23 mouse cellular contexts compared by ENCODE assay signal in genomic region chr8:117037374-117037935, GRCm38 (mm10). TPM values are rescaled to one million over a fixed set of nuclear protein-coding genes. Genes with fewer than 3 reads are reported as not detected.
DNase-seq lines count a peak whose midpoint lies in the region; ATAC-seq and TF ChIP-seq lines count a peak whose summit lies in the region.
"Had no signal": no experiment of that assay in that cellular context is flagged by ENCODE, and none has a peak within 500 bp of the region (broad histone marks: within the 10 kb centered on the region; RNA-seq: fewer than 3 reads in every experiment).

No protein-coding gene starts in this region.

- no peak overlapping the region for H3K9ac ChIP-seq in midbrain, embryonic 11.5 days (ENCODE audit: low read length)
- no peak overlapping the region for H3K9ac ChIP-seq in midbrain, embryonic 13.5 days (replicated peaks)
- H3K9ac ChIP-seq in intestine, postnatal 0 days (ENCODE audit: low read depth, low read length) = no peak overlapping the region
- H3K9ac ChIP-seq: embryonic facial prominence, embryonic 12.5 days; forebrain, embryonic 13.5 days; forebrain, embryonic 15.5 days; forebrain, postnatal 0 days had no signal

- peaks cover 5% of the 10 kb centered on the region; the same call in 1 of the 2 replicates for H3K4me1 ChIP-seq in midbrain, embryonic 11.5 days (ENCODE audit: control insufficient read depth, insufficient read depth, low read length)
- H3K4me1 ChIP-seq in midbrain, embryonic 13.5 days (replicated peaks) = peaks cover 14% of the 10 kb centered on the region
- H3K4me1 ChIP-seq in intestine, postnatal 0 days (replicated peaks; ENCODE audit: control insufficient read depth, insufficient read depth, low read length) = no peaks in the 10 kb centered on the region
- H3K4me1 ChIP-seq: embryonic facial prominence, embryonic 10.5 days; embryonic facial prominence, embryonic 12.5 days had no signal

- WGBS in midbrain, embryonic 11.5 days = 88% methylated on average over 7 of the region's 7 CpGs
- 88% methylated on average over 7 of the region's 7 CpGs for WGBS in midbrain, embryonic 13.5 days
- 59% methylated on average over 7 of the region's 7 CpGs for WGBS in intestine, postnatal 0 days

- peak; percentile 75 for DNase-seq in midbrain, embryonic 11.5 days (ENCODE audit: low spot score, missing footprints)
- DNase-seq in heart, postnatal 4 days = no peak
- no peak for DNase-seq in layer of hippocampus, postnatal 10 days (ENCODE audit: low spot score in 2 of 2)
- DNase-seq: adrenal gland, adult 8-10 months; adrenal gland, postnatal 14 days; adrenal gland, postnatal 36 days; B cell, adult 2 months; cerebellum, adult 11-12 months; cerebellum, adult 2 months; cerebellum, adult 9-10 months; cerebellum, postnatal 10 days; cerebellum, postnatal 25 days; forebrain, postnatal 0 days had no signal

- no peak overlapping the region for H3K4me2 ChIP-seq in midbrain, embryonic 11.5 days
- no peak overlapping the region for H3K4me2 ChIP-seq in midbrain, embryonic 13.5 days (replicated peaks)
- H3K4me2 ChIP-seq in intestine, postnatal 0 days (replicated peaks; ENCODE audit: low read depth) = no peak overlapping the region
- H3K4me2 ChIP-seq: embryonic facial prominence, embryonic 12.5 days; forebrain, embryonic 13.5 days; forebrain, embryonic 15.5 days had no signal

- no peaks in the 10 kb centered on the region for H3K9me3 ChIP-seq in midbrain, embryonic 11.5 days (ENCODE audit: control insufficient read depth, low read length)
- no peaks in the 10 kb centered on the region for H3K9me3 ChIP-seq in midbrain, embryonic 13.5 days
- no peaks in the 10 kb centered on the region for H3K9me3 ChIP-seq in intestine, postnatal 0 days (ENCODE audit: control insufficient read depth)
- H3K9me3 ChIP-seq: embryonic facial prominence, embryonic 10.5 days; embryonic facial prominence, embryonic 12.5 days; forebrain, embryonic 13.5 days; forebrain, embryonic 15.5 days had no signal

- ATAC-seq in midbrain, embryonic 11.5 days (ENCODE audit: low FRiP score) = no peak
- ATAC-seq in midbrain, embryonic 13.5 days = no peak
- ATAC-seq in intestine, postnatal 0 days = 0 out of 2 replicates have a peak, but pooled peaks have one; percentile 31
- ATAC-seq: activated CD4-positive, CD25-positive, alpha-beta regulatory T cell, adult 4 months; forebrain, embryonic 13.5 days; forebrain, embryonic 15.5 days; forebrain, postnatal 0 days; Patski had no signal

- no peaks in the 10 kb centered on the region for H3K36me3 ChIP-seq in midbrain, embryonic 11.5 days (ENCODE audit: control insufficient read depth, insufficient read depth, low read length)
- H3K36me3 ChIP-seq in midbrain, embryonic 13.5 days = no peaks in the 10 kb centered on the region
- H3K36me3 ChIP-seq in intestine, postnatal 0 days (ENCODE audit: control insufficient read depth, insufficient read depth) = no peaks in the 10 kb centered on the region
- H3K36me3 ChIP-seq: embryonic facial prominence, embryonic 10.5 days; embryonic facial prominence, embryonic 12.5 days; forebrain, embryonic 15.5 days had no signal

- no peak overlapping the region for H3K27ac ChIP-seq in midbrain, embryonic 11.5 days (ENCODE audit: low read depth, low read length)
- no peak overlapping the region for H3K27ac ChIP-seq in midbrain, embryonic 13.5 days
- H3K27ac ChIP-seq in intestine, postnatal 0 days (ENCODE audit: low read depth, low read length) = no peak overlapping the region
- H3K27ac ChIP-seq: embryonic facial prominence, embryonic 10.5 days; embryonic facial prominence, embryonic 12.5 days; forebrain, embryonic 13.5 days; forebrain, embryonic 15.5 days had no signal

- H3K27me3 ChIP-seq in midbrain, embryonic 11.5 days (ENCODE audit: control insufficient read depth, insufficient read depth, low read length) = no peaks in the 10 kb centered on the region
- H3K27me3 ChIP-seq in midbrain, embryonic 13.5 days = no peaks in the 10 kb centered on the region
- H3K27me3 ChIP-seq in intestine, postnatal 0 days (replicated peaks; ENCODE audit: control insufficient read depth, insufficient read depth, low read length) = no peaks in the 10 kb centered on the region
- H3K27me3 ChIP-seq: embryonic facial prominence, embryonic 12.5 days; forebrain, embryonic 13.5 days; forebrain, embryonic 15.5 days had no signal

- no peak overlapping the region for H3K4me3 ChIP-seq in midbrain, embryonic 11.5 days (ENCODE audit: low read depth, low read length)
- H3K4me3 ChIP-seq in midbrain, embryonic 13.5 days (replicated peaks) = no peak overlapping the region
- H3K4me3 ChIP-seq in intestine, postnatal 0 days (ENCODE audit: low read depth, low read length) = no peak overlapping the region
- H3K4me3 ChIP-seq: embryonic facial prominence, embryonic 10.5 days; embryonic facial prominence, embryonic 12.5 days; forebrain, embryonic 13.5 days; forebrain, embryonic 15.5 days had no signal

- TF ChIP-seq CTCF in intestine, postnatal 0 days (IDR thresholded peaks at IDR 0.05; ENCODE audit: low read depth) = no peak

RNA-seq across cellular contexts. Expression of gene Gcsh, which starts 44.1 kb away (rescaled TPM):
- 146 and 158 TPM in 2 replicates for polyA plus RNA-seq in midbrain, embryonic 11.5 days (2014; fragmentation: Nextera tagmentation; extraction: Ambion mirVana)
- 88.9 and 89.2 TPM in 2 replicates for polyA plus RNA-seq in midbrain, embryonic 13.5 days (2015; fragmentation: Nextera tagmentation; extraction: Ambion mirVana)
- polyA plus RNA-seq in intestine, postnatal 0 days (2015; fragmentation: Nextera tagmentation; extraction: Ambion mirVana) = 91.8 and 93.7 TPM in 2 replicates
- total RNA-seq in heart, postnatal 4 days (2021) = 10 to 100 TPM; 38.6 to 38.8 TPM
- 10 to 100 TPM; 55.4 to 56.1 TPM for total RNA-seq in layer of hippocampus, postnatal 10 days (2021)

RNA-seq across cellular contexts. Expression of gene Pkd1l2, which starts 44.8 kb away (rescaled TPM):
- not detected in 2 replicates for polyA plus RNA-seq in midbrain, embryonic 11.5 days (2014; fragmentation: Nextera tagmentation; extraction: Ambion mirVana)
- polyA plus RNA-seq in midbrain, embryonic 13.5 days (2015; fragmentation: Nextera tagmentation; extraction: Ambion mirVana) = not detected in 2 replicates
- 0.12 and 0.33 TPM in 2 replicates for polyA plus RNA-seq in intestine, postnatal 0 days (2015; fragmentation: Nextera tagmentation; extraction: Ambion mirVana)
- total RNA-seq in heart, postnatal 4 days (2021) = under 1 TPM; 0.02 to 0.05 TPM
- total RNA-seq in layer of hippocampus, postnatal 10 days (2021) = under 1 TPM; 0.05 to 0.07 TPM
- total RNA-seq: forebrain, postnatal 0 days had no signal
- polyA plus RNA-seq: embryonic facial prominence, embryonic 10.5 days; embryonic facial prominence, embryonic 12.5 days; forebrain, embryonic 11.5 days; forebrain, embryonic 13.5 days; forebrain, embryonic 15.5 days; Patski had no signal

RNA-seq across cellular contexts. Expression of gene Bco1, which starts 58.2 kb away (rescaled TPM):
- polyA plus RNA-seq in midbrain, embryonic 11.5 days (2014; fragmentation: Nextera tagmentation; extraction: Ambion mirVana) = 0.18 and 0.28 TPM in 2 replicates
- 0.08 and 0.13 TPM in 2 replicates for polyA plus RNA-seq in midbrain, embryonic 13.5 days (2015; fragmentation: Nextera tagmentation; extraction: Ambion mirVana)
- 0.52 and 0.55 TPM in 2 replicates for polyA plus RNA-seq in intestine, postnatal 0 days (2015; fragmentation: Nextera tagmentation; extraction: Ambion mirVana)
- total RNA-seq in heart, postnatal 4 days (2021) = not detected
- under 1 TPM in 1 of 2 experiments, not detected in 1; 0.21 TPM for total RNA-seq in layer of hippocampus, postnatal 10 days (2021)
- total RNA-seq: forebrain, postnatal 0 days had no signal
- polyA plus RNA-seq: activated CD4-positive, CD25-positive, alpha-beta regulatory T cell, adult 4 months; cortical plate, adult 2 months; forebrain, embryonic 11.5 days; forebrain, embryonic 13.5 days; Patski had no signal

RNA-seq across cellular contexts. Expression of gene 1700030J22Rik, which starts 58.7 kb away (rescaled TPM):
- polyA plus RNA-seq in midbrain, embryonic 11.5 days (2014; fragmentation: Nextera tagmentation; extraction: Ambion mirVana) = 2.7 and 3.8 TPM in 2 replicates
- 4.8 and 6.7 TPM in 2 replicates for polyA plus RNA-seq in midbrain, embryonic 13.5 days (2015; fragmentation: Nextera tagmentation; extraction: Ambion mirVana)
- polyA plus RNA-seq in intestine, postnatal 0 days (2015; fragmentation: Nextera tagmentation; extraction: Ambion mirVana) = 0.34 and 0.46 TPM in 2 replicates
- under 1 TPM; 0.47 to 0.55 TPM for total RNA-seq in heart, postnatal 4 days (2021)
- 10 to 100 TPM; 10.2 TPM for total RNA-seq in layer of hippocampus, postnatal 10 days (2021)
- polyA plus RNA-seq: activated CD4-positive, CD25-positive, alpha-beta regulatory T cell, adult 4 months had no signal
